Mouse (Mus musculus) MEL (cell line): ENCODE measurements around the gene Cmc2. TPM values are rescaled to one million over a fixed set of nuclear protein-coding genes. Genes with fewer than 3 reads are reported as not detected.

Experiments used
- DNase-seq: peaks from one replicate; pipeline ENCODE4 v3.0.0; 2011; ENCODE audit warnings: low read depth, low spot score
- H3K27ac ChIP-seq: 2 replicates; pipeline ENCODE4 v1.5.1; 2012; ENCODE audit warnings: low read depth, mild to moderate bottlenecking, control low read depth, low read length, moderate library complexity; ENCODE audit not compliant: control insufficient read depth
- H3K27me3 ChIP-seq, 2 experiments: fragments of 150-350 bp in 1 of 2; sonication (generic) in 1 of 2; 2 replicates each; pipeline ENCODE4 v1.6.1; 2012; ENCODE audit warnings: low read length in 2 of 2, mild to moderate bottlenecking in 2 of 2, improper control_type of control experiment in 1 of 2, moderate library complexity in 1 of 2; ENCODE audit not compliant: insufficient read depth in 2 of 2, control insufficient read depth in 1 of 2
- H3K36me3 ChIP-seq, 2 experiments: 2 replicates each; pipeline ENCODE4 v1.6.1; 2012 to 2014; ENCODE audit warnings: low read length in 2 of 2, improper control_type of control experiment in 1 of 2, inconsistent platforms in 1 of 2, mild to moderate bottlenecking in 1 of 2; ENCODE audit not compliant: insufficient read depth in 2 of 2, control insufficient read depth in 1 of 2
- H3K4me1 ChIP-seq, 2 experiments: fragments of 150-350 bp in 1 of 2; sonication (generic) in 1 of 2; 2 replicates each; pipeline ENCODE4 v1.6.1; 2012; ENCODE audit warnings: low read length in 2 of 2, improper control_type of control experiment in 1 of 2, mild to moderate bottlenecking in 1 of 2; ENCODE audit not compliant: insufficient read depth in 2 of 2, control insufficient read depth in 1 of 2
- H3K4me3 ChIP-seq, 2 experiments: fragments of 150-350 bp in 1 of 2; sonication (generic) in 1 of 2; 2 replicates each; pipeline ENCODE4 v1.5.1; 2012; ENCODE audit warnings: low read depth in 2 of 2, low read length in 2 of 2, mild to moderate bottlenecking in 2 of 2, moderate library complexity in 2 of 2, control low read depth in 1 of 2, improper control_type of control experiment in 1 of 2; ENCODE audit not compliant: control insufficient read depth in 1 of 2, insufficient read depth in 1 of 2
- H3K79me2 ChIP-seq: 2 replicates; pipeline ENCODE4 v1.6.1; 2012; ENCODE audit warnings: mild to moderate bottlenecking, low read length, moderate library complexity; ENCODE audit not compliant: control insufficient read depth, poor library complexity, insufficient read depth
- H3K9ac ChIP-seq: 2 replicates; pipeline ENCODE4 v1.6.1; 2012; ENCODE audit warnings: low read depth, mild to moderate bottlenecking, control low read depth, low read length, moderate library complexity; ENCODE audit not compliant: control insufficient read depth, poor library complexity, severe bottlenecking
- H3K9me3 ChIP-seq: fragments of 150-350 bp; sonication (generic); replicated peaks from 2 replicates; pipeline ENCODE4 v1.6.1; 2012; ENCODE audit warnings: mild to moderate bottlenecking, low read length, improper control_type of control experiment, moderate library complexity; ENCODE audit not compliant: insufficient read depth
- CHD1 ChIP-seq: IDR thresholded peaks from 2 replicates; pipeline ENCODE4 v1.6.1; 2012; ENCODE audit warnings: low read depth, mild to moderate bottlenecking, inconsistent platforms, low read length, improper control_type of control experiment
- CHD2 ChIP-seq: IDR thresholded peaks from 2 replicates; pipeline ENCODE4 v1.6.1; 2011; ENCODE audit warnings: low read length, improper control_type of control experiment
- E2F4 ChIP-seq: IDR thresholded peaks from 2 replicates; pipeline ENCODE4 v1.6.1; 2011; ENCODE audit warnings: low read depth, low read length, improper control_type of control experiment, borderline replicate concordance
- EP300 ChIP-seq, 2 experiments: IDR thresholded peaks; 2 replicates each; pipeline ENCODE4 v1.6.1; 2011; ENCODE audit warnings: improper control_type of control experiment in 2 of 2, low read length in 2 of 2, low read depth in 1 of 2, mild to moderate bottlenecking in 1 of 2
- GABPA ChIP-seq: IDR thresholded peaks from 2 replicates; pipeline ENCODE4 v1.6.1; 2012; ENCODE audit warnings: low read depth, mild to moderate bottlenecking, inconsistent platforms, low read length, improper control_type of control experiment, moderate library complexity
- JUND ChIP-seq: IDR thresholded peaks from 2 replicates; pipeline ENCODE4 v1.6.1; 2011; ENCODE audit warnings: low read depth, mild to moderate bottlenecking, improper control_type of control experiment, low read length
- MEF2A ChIP-seq: IDR thresholded peaks from 2 replicates; pipeline ENCODE4 v1.6.1; 2014; ENCODE audit warnings: low read depth, mild to moderate bottlenecking, inconsistent platforms, low read length, improper control_type of control experiment; ENCODE audit not compliant: poor library complexity, insufficient replicate concordance, severe bottlenecking; ENCODE audit errors: extremely low read depth
- MXI1 ChIP-seq: IDR thresholded peaks from 2 replicates; pipeline ENCODE4 v1.6.1; 2011; ENCODE audit warnings: mild to moderate bottlenecking, low read depth, low read length, improper control_type of control experiment
- MYB ChIP-seq: IDR thresholded peaks from 2 replicates; pipeline ENCODE4 v1.6.1; 2011; ENCODE audit warnings: mild to moderate bottlenecking, low read depth, low read length, improper control_type of control experiment
- MYC ChIP-seq: IDR thresholded peaks from 2 replicates; pipeline ENCODE4 v1.6.1; 2011; ENCODE audit warnings: low read depth, mild to moderate bottlenecking, low read length, improper control_type of control experiment, moderate library complexity
- SMC3 ChIP-seq: IDR thresholded peaks from 2 replicates; pipeline ENCODE4 v1.6.1; 2011; ENCODE audit warnings: low read depth, low read length, improper control_type of control experiment
- TAL1 ChIP-seq: IDR thresholded peaks from 2 replicates; pipeline ENCODE4 v1.6.1; 2012; ENCODE audit warnings: mild to moderate bottlenecking, inconsistent platforms, low read length, moderate library complexity, mixed read lengths
- USF1 ChIP-seq: IDR thresholded peaks from 2 replicates; pipeline ENCODE4 v1.6.1; 2014; ENCODE audit warnings: low read depth, mild to moderate bottlenecking, inconsistent platforms, low read length, improper control_type of control experiment, moderate library complexity
- USF2 ChIP-seq, 2 experiments: IDR thresholded peaks; 2 replicates each; pipeline ENCODE4 v1.6.1; 2011 to 2012; ENCODE audit warnings: improper control_type of control experiment in 2 of 2, low read length in 2 of 2, borderline replicate concordance in 1 of 2, inconsistent platforms in 1 of 2, low read depth in 1 of 2, mild to moderate bottlenecking in 1 of 2; ENCODE audit not compliant: insufficient read depth in 1 of 2
- ZKSCAN1 ChIP-seq: IDR thresholded peaks from 2 replicates; pipeline ENCODE4 v1.6.1; 2012; ENCODE audit warnings: low read depth, mild to moderate bottlenecking, inconsistent platforms, low read length, improper control_type of control experiment, moderate library complexity
- ZMIZ1 ChIP-seq: IDR thresholded peaks from 2 replicates; pipeline ENCODE4 v1.6.1; 2012; ENCODE audit warnings: low read depth, mild to moderate bottlenecking, inconsistent platforms, low read length, improper control_type of control experiment, moderate library complexity
- ZNF384 ChIP-seq: IDR thresholded peaks from 2 replicates; pipeline ENCODE4 v1.6.1; 2012; ENCODE audit warnings: low read depth, mild to moderate bottlenecking, inconsistent platforms, low read length, improper control_type of control experiment
- polyA plus RNA-seq, 2 experiments: library from polyadenylated mRNA; stranded (reverse) in 1 of 2; unstranded in 1 of 2; fragments of >175 nt in 1 of 2; fragments of >200 nt in 1 of 2; gene quantifications; 2 replicates each; pipeline versions ENCODE4 v1.2.1 to v1.2.4; 2012; ENCODE audit warnings: low replicate concordance in 2 of 2, low read depth in 1 of 2; ENCODE audit not compliant: insufficient read length in 2 of 2, insufficient read depth in 1 of 2, missing spikeins in 1 of 2
- total RNA-seq: library from RNA; depleted of rRNA; stranded (reverse); fragments of 300-350 nt; gene quantifications from 2 replicates; pipeline ENCODE4 v1.2.3, GENCODE M21; 2012

The Cmc2 gene
- total and polyA plus RNA-seq, 3 experiments, result 65.4 to 111 TPM; not detected in 1

DNA sequence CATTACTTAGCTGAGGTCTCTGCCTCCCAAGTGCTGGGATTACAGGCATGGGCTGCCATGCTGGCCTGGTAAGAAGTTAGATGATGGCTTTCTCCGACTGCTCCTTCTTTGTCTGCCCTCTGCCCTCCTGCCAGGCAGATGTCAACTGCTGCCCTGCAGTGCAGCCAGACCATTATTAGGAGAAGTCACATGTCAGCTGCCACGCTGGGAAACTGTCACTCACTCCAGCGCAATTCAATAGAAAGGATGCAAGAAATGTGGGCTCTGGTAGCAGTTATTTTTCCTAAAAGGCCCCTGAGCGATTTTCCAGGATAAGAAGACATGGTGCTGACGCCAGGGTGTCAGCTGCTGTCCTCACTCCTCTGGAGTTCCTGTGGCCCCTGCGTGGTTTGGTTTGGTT is 14.3 kb upstream of the Cmc2 start:
- no peak overlapping the region for H3K9ac ChIP-seq
- H3K27me3 ChIP-seq, result no peaks in the 10 kb centered on the region
- peaks cover 0 to 20% of the 10 kb centered on the region in 2 experiments; a peak in 2 of 4 replicates for H3K36me3 ChIP-seq
- no peak overlapping the region for H3K4me3 ChIP-seq
- H3K79me2 ChIP-seq, result no peaks in the 10 kb centered on the region
- TF ChIP-seq TAL1, result no peak
- TF ChIP-seq E2F4, result no peak
- no peak for TF ChIP-seq MYB
- no peak for TF ChIP-seq EP300 (IDR thresholded peaks at IDR 0.05; ENCODE audit: low read depth in 1 of 2, low read length in 2 of 2)
- no peak for TF ChIP-seq CHD2
- TF ChIP-seq JUND, result no peak
- TF ChIP-seq ZKSCAN1, result no peak
- no peak for TF ChIP-seq ZMIZ1
- TF ChIP-seq GABPA, result no peak
- TF ChIP-seq, all 39 proteins: peak for 0
- no peak overlapping the region for H3K27ac ChIP-seq
- no peaks in the 10 kb centered on the region for H3K4me1 ChIP-seq
- DNase-seq, result no peak
- H3K9me3 ChIP-seq, result no peaks in the 10 kb centered on the region

DNA sequence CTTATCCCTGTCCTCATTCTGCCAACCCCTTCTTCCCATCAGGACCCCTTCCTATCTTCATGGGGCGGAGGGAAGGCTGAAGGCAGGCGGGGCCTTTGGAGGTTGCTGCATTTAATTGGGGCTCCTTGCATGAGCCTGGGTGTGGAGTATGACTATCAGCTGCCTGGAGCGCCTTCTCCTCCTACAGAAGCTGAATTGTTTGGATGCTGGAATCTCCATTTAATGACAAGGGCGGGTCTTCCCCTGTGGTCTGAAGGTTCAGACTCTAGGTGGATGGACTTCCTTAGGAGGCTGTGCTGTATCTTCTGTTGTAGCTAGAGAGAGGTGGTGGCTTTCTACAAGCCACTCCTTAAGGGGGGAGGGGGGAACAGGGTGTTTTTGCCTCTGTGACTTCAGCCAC is 13.7 kb upstream of the Cmc2 start:
- Histone ChIP-seq H3K36me3 (peaks cover 0 to 20% of the 10 kb centered on the region in 2 experiments; a peak in 2 of 4 replicates), H3K4me3 (no peak overlapping the region), H3K9ac (no peak overlapping the region), H3K27me3 (no peaks in the 10 kb centered on the region), H3K4me1 (no peaks in the 10 kb centered on the region), H3K9me3 (no peaks in the 10 kb centered on the region), H3K27ac (no peak overlapping the region), H3K79me2 (no peaks in the 10 kb centered on the region)
- TF ChIP-seq ZNF384, result no peak
- no peak for TF ChIP-seq CHD1
- no peak for TF ChIP-seq MXI1
- TF ChIP-seq MYC, result no peak
- no peak for TF ChIP-seq USF1
- no peak for TF ChIP-seq MEF2A
- no peak for TF ChIP-seq SMC3
- TF ChIP-seq USF2 (IDR thresholded peaks at IDR 0.05; ENCODE audit: borderline replicate concordance in 1 of 2, insufficient read depth in 1 of 2, low read depth in 1 of 2, low read length in 2 of 2), result no peak
- TF ChIP-seq MYB, result no peak
- TF ChIP-seq ZKSCAN1, result no peak
- DNase-seq, result no peak
